Mouse (Mus musculus) embryo, embryonic 10 days (tissue): ENCODE results near the gene Btbd35f1.
"Not testable (repeated sequence)": the region's sequence is repeated elsewhere in the genome, so short reads cannot be mapped to it uniquely, and the experiment has no call there.

Experiments
- DNase-seq: peaks from one replicate; pipeline ENCODE4 v3.0.0-alpha.2; 2015; ENCODE audit warnings: low spot score

Btbd35f1 gene

GRCm38 (mm10) chrX:32559755-32560154 is at the start of gene Btbd35f1:
TSS of gene Btbd35f1 (plus strand) at chrX:32560055.
- DNase-seq: not testable (repeated sequence)

GRCm38 (mm10) chrX:32590878-32591542 is 31.2 kb downstream of the Btbd35f1 start:
- DNase-seq: not testable (repeated sequence)

- DNase-seq: not testable (repeated sequence)
These were observed 41.2 kb downstream of the Btbd35f1 start for GRCm38 (mm10) chrX:32601008-32601407.

GRCm38 (mm10) chrX:32601425-32601824 is 41.6 kb downstream of the Btbd35f1 start:
- not testable (repeated sequence) for DNase-seq
